Mouse (Mus musculus) kidney, embryonic 14.5 days (tissue): ENCODE measurements around the gene Acot5. TPM values are rescaled to one million over a fixed set of nuclear protein-coding genes. Genes with fewer than 3 reads are reported as not detected.
"Not testable (repeated sequence)": the region's sequence is repeated elsewhere in the genome, so short reads cannot be mapped to it uniquely, and the experiment has no call there.

Experiments used
- ATAC-seq: fragments of 200-750 bp; cut with Nextera tagmentation; 2 replicates; pipeline ENCODE4 v1.8.0; 2017; ENCODE audit warnings: moderate number of reproducible peaks, mild to moderate bottlenecking, moderate TSS enrichment, moderate library complexity; ENCODE audit not compliant: low FRiP score, low TSS enrichment
- H3K27ac ChIP-seq: fragments of 300-500 bp; sonication (generic); 2 replicates; pipeline ENCODE4 v1.5.1; 2014; ENCODE audit warnings: low read depth, mild to moderate bottlenecking, low read length, moderate library complexity, mixed read lengths
- H3K27me3 ChIP-seq: fragments of 300-500 bp; sonication (generic); 2 replicates; pipeline ENCODE4 v1.6.1; 2014; ENCODE audit warnings: mild to moderate bottlenecking, low read length; ENCODE audit not compliant: control insufficient read depth, insufficient read depth
- H3K36me3 ChIP-seq: fragments of 300-500 bp; sonication (generic); 2 replicates; pipeline ENCODE4 v1.6.1; 2014; ENCODE audit warnings: low read length, mixed read lengths; ENCODE audit not compliant: control insufficient read depth, insufficient read depth
- H3K4me1 ChIP-seq: fragments of 300-500 bp; sonication (generic); 2 replicates; pipeline ENCODE4 v1.6.1; 2014; ENCODE audit warnings: low read length, mixed read lengths; ENCODE audit not compliant: control insufficient read depth, insufficient read depth
- H3K4me2 ChIP-seq: fragments of 300-500 bp; sonication (generic); replicated peaks from 2 replicates; pipeline ENCODE4 v1.6.1; 2014; ENCODE audit warnings: low read depth, mild to moderate bottlenecking, low read length
- H3K4me3 ChIP-seq: fragments of 300-500 bp; sonication (generic); 2 replicates; pipeline ENCODE4 v1.5.1; 2014; ENCODE audit warnings: mild to moderate bottlenecking, low read length
- H3K9ac ChIP-seq: fragments of 300-500 bp; sonication (generic); 2 replicates; pipeline ENCODE4 v1.6.1; 2014; ENCODE audit warnings: low read depth, mild to moderate bottlenecking, low read length, moderate library complexity
- H3K9me3 ChIP-seq: fragments of 300-500 bp; sonication (generic); 2 replicates; pipeline ENCODE4 v1.6.1; 2016; ENCODE audit warnings: low read length; ENCODE audit not compliant: control insufficient read depth
- WGBS: fragments of 180-500 bp; shearing (Covaris S2); extraction: QIAGEN DNeasy Blood & Tissue Kit; methylation state at CpG from one replicate; pipeline ENCODE4 v1.1.7; 2014; 5-methylcytosine and 5-hydroxymethylcytosine counted together
- polyA plus RNA-seq: library from polyadenylated mRNA; unstranded; fragments of >200 nt; fragmentation: Nextera tagmentation; extraction: Ambion mirVana; gene quantifications from 2 replicates; pipeline ENCODE4 v1.2.1, GENCODE M21; 2014

The Acot5 gene
- polyA plus RNA-seq, result not detected in 2 replicates

DNA sequence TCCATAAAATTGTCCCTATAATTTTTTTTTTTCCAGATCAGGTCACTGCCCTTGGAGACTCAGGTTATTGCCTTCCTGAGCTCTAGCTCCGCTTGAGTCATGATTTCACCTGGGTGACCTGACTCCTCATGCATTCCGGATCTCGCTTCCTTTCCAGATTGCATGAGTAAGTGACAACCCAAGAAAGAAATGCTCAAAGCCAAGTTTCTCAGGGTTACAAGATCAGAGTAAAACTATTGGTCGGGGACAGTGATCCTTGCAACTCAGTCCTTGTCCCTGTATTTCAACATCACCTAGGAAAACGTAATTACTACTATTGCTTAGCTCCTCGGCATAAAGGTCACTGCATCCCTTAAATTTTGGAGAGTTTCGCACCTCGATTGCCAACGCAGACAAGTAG, at the start of gene Acot5:
Gene Acot5, plus strand, starts transcription at position 340 of the 400 bp plus-strand sequence.
- no peak for ATAC-seq
- Histone ChIP-seq H3K27ac (no peak within 1 kb of the TSS), H3K36me3 (no peaks in the 10 kb centered on the region), H3K9me3 (no peaks in the 10 kb centered on the region), H3K4me3 (peak within 1 kb of the TSS; percentile 35), H3K4me1 (no peaks in the 10 kb centered on the region), H3K27me3 (peaks cover 9% of the 10 kb centered on the region; the same call in 1 of the 2 replicates), H3K4me2 (peak within 1 kb of the TSS; percentile 62), H3K9ac (peak within 1 kb of the TSS; percentile 51; the same call in 1 of the 2 replicates)
- 32% methylated on average over 9 of the region's 9 CpGs for WGBS

DNA sequence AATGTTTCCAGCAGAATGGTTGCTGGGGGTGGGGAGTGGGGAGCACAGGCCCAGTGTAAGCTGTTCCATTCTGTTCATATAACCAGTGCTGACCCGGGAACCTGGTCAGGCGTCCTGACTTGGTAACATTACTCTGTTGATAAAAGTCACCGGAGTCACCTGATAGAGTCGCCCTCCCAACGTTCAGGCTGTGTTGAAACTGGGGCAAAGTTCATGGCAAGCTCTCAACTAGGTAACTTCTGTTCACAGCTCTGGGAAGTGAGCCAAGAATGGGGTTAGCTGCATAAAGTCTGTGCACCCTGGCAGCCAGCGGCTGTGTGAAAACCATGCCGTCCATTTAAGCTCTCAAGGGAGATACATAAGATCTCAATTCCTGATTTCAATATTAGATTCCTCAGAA, 48.6 kb upstream of the Acot5 start:
- not testable (repeated sequence) for H3K4me2 ChIP-seq, H3K27ac ChIP-seq, H3K36me3 ChIP-seq, H3K4me3 ChIP-seq, H3K4me1 ChIP-seq, H3K9me3 ChIP-seq, H3K9ac ChIP-seq, H3K27me3 ChIP-seq
- 0 out of 2 replicates have a peak, but pooled peaks have one; percentile 28 for ATAC-seq
- WGBS, result 25% methylated on average over 7 of the region's 7 CpGs

GRCm38 (mm10) chr12:84022266-84022665, 46.9 kb upstream of the Acot5 start:
- H3K4me2 ChIP-seq, H3K36me3 ChIP-seq, H3K9me3 ChIP-seq, H3K27me3 ChIP-seq, ATAC-seq, H3K9ac ChIP-seq, H3K27ac ChIP-seq, H3K4me3 ChIP-seq, H3K4me1 ChIP-seq: not testable (repeated sequence)
- WGBS, result 92% methylated on average over 4 of the region's 4 CpGs

DNA sequence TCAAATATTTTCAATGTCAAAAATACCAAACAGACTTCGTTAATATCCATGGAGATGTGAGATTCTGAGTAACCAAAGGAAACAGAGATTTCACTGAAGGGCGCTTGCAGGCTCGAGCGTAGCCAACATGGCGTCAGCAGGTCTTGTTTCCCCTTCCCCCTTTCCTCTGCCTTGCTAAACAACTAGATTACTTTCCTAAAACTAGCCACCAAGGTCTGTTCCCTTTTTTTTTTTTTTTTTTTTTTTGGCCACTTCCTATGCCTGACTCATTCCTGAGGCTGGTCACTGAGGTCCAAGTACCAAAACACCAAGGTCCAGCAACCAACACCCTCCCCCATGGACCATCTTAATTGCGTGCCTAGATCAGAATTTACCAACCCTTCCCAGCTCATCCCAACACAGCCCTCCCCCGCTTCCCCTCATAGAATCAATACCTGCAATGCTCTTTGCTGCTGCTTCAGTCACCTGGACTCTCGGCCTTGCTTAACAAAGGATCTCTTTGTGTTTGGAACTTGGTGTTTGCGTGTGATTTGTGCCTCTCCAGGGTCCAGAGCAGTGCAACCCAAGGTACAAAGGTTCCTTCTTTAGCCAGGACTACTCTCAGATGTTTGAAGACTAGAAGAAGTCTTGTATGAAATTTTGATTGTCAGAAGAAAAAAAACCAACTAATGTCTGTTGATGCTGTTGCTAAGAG, 45.9 kb upstream of the Acot5 start:
- Histone ChIP-seq H3K9me3 (no peaks in the 10 kb centered on the region), H3K4me3 (no peak overlapping the region), H3K4me1 (no peaks in the 10 kb centered on the region), H3K4me2 (no peak overlapping the region), H3K36me3 (no peaks in the 10 kb centered on the region), H3K9ac (no peak overlapping the region), H3K27me3 (no peaks in the 10 kb centered on the region), H3K27ac (no peak overlapping the region)
- ATAC-seq, result no peak
- WGBS, result 82% methylated on average over 9 of the region's 9 CpGs

- ATAC-seq, result no peak
- H3K4me3 ChIP-seq, result no peak overlapping the region
- 80% methylated on average over 7 of the region's 7 CpGs for WGBS
- H3K4me2 ChIP-seq, result no peak overlapping the region
- H3K27me3 ChIP-seq, result no peaks in the 10 kb centered on the region
- no peaks in the 10 kb centered on the region for H3K4me1 ChIP-seq
- no peaks in the 10 kb centered on the region for H3K36me3 ChIP-seq
- H3K27ac ChIP-seq, result no peak overlapping the region
- H3K9me3 ChIP-seq, result no peaks in the 10 kb centered on the region
- H3K9ac ChIP-seq, result no peak overlapping the region
These were observed 43.2 kb upstream of the Acot5 start for GRCm38 (mm10) chr12:84025888-84026287.

- H3K9me3 ChIP-seq, H3K4me1 ChIP-seq, H3K27me3 ChIP-seq, ATAC-seq, H3K4me2 ChIP-seq, H3K27ac ChIP-seq, H3K9ac ChIP-seq, H3K4me3 ChIP-seq, H3K36me3 ChIP-seq: not testable (repeated sequence)
- WGBS, result 62% methylated on average over 3 of the region's 3 CpGs
These were observed 40.8 kb upstream of the Acot5 start for GRCm38 (mm10) chr12:84028328-84028727.

- H3K4me2 ChIP-seq, H3K36me3 ChIP-seq, ATAC-seq, H3K27me3 ChIP-seq, H3K9me3 ChIP-seq, H3K27ac ChIP-seq, H3K4me3 ChIP-seq, H3K4me1 ChIP-seq, H3K9ac ChIP-seq: not testable (repeated sequence)
- WGBS, result 95% methylated on average over 1 of the region's 1 CpGs
These were observed 40.1 kb upstream of the Acot5 start for GRCm38 (mm10) chr12:84029043-84029442.

DNA sequence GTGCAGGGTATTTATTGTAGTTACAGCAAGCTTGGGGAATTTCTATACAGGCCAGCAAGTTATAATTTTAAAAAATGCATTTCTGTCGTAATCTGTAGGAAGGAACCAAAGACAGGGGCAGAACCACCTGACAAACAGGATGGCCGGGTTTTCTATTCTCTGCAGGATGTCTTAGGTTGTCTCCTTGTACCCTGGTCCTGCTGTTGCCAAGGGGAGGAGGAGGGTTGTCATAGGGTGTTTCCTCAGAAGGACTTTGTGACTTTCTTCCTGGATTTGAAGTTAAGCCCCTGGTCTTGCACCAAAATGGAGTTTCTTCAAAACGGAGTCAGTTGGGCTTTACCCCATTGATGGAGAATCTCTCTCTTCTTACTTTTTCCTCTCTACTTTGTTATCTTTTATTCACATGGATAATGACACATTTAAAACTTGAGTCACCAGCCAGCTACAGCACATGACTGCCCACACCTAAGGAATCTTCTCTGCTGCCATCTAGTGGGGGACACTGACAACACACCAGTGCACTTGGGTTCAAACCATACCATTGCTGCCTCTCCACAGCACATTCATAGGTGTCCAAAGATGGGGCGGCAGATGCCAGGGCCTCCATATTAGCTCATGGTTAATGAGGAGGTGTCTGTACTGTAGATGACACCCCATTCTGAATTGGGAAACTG, 38.3 kb upstream of the Acot5 start:
- ATAC-seq, result peak; percentile 77; the same call in 1 of the 2 replicates

DNA sequence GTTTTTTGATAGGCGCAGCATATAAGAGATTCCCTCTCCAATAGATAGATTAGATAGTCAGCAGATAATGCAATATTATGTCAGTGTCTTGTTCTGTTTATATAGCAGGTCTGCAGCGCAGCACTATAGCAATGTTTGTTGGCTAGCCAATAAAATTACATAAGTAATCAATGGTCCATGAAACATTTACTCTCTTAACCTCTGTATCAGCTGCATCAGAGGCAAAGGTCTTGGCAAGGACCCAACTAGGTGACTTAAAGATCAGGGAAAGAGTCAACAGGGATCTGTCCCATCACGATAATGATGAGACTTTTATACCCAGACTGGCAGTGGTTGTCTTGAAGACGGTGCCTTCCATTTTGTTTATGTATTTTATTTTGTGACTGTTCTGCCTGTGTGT, 36.3 kb upstream of the Acot5 start:
- ATAC-seq, result no peak
- H3K9ac ChIP-seq, result no peak overlapping the region
- H3K9me3 ChIP-seq, result no peaks in the 10 kb centered on the region
- no peaks in the 10 kb centered on the region for H3K4me1 ChIP-seq
- H3K4me2 ChIP-seq, result no peak overlapping the region
- H3K4me3 ChIP-seq, result no peak overlapping the region
- H3K36me3 ChIP-seq, result no peaks in the 10 kb centered on the region
- no peak overlapping the region for H3K27ac ChIP-seq
- 82% methylated on average over 4 of the region's 4 CpGs for WGBS
- no peaks in the 10 kb centered on the region for H3K27me3 ChIP-seq

More for the DNA sequence above, 38.3 kb upstream of the Acot5 start:
- H3K4me2 ChIP-seq, result no peak overlapping the region
- H3K9ac ChIP-seq, result no peak overlapping the region
- no peaks in the 10 kb centered on the region for H3K4me1 ChIP-seq
- H3K27ac ChIP-seq, result no peak overlapping the region
- H3K36me3 ChIP-seq, result no peaks in the 10 kb centered on the region
- H3K9me3 ChIP-seq, result no peaks in the 10 kb centered on the region
- no peak overlapping the region for H3K4me3 ChIP-seq
- no peaks in the 10 kb centered on the region for H3K27me3 ChIP-seq
- 73% methylated on average over 4 of the region's 4 CpGs for WGBS
